Mouse (Mus musculus) bone marrow, adult 2 months (tissue): ENCODE results near the gene Opn3.

ENCODE experiments used
- CTCF ChIP-seq: fragments of 200-500 bp; IDR thresholded peaks from 2 replicates; pipeline ENCODE4 v1.5.1; 2011; ENCODE audit warnings: low read length, control low read depth; ENCODE audit not compliant: control insufficient read depth, insufficient read depth
- POLR2A ChIP-seq: fragments of 200-500 bp; IDR thresholded peaks from 2 replicates; pipeline ENCODE4 v1.6.1; 2011; ENCODE audit warnings: low read depth, mild to moderate bottlenecking, control low read depth, low read length, borderline replicate concordance; ENCODE audit not compliant: control insufficient read depth

GRCm38 (mm10) chr1:175699375-175699774, 6.8 kb upstream of the Opn3 start:
- no peak for TF ChIP-seq CTCF
- TF ChIP-seq POLR2A: no peak
